Mouse (Mus musculus) neural tube, embryonic 11.5 days (tissue): ENCODE measurements around the gene Map3k11. TPM values are rescaled to one million over a fixed set of nuclear protein-coding genes. Genes with fewer than 3 reads are reported as not detected.

Experiments
- ATAC-seq: fragments of 200-750 bp; cut with Nextera tagmentation; 2 replicates; pipeline ENCODE4 v1.8.0; 2017; ENCODE audit warnings: moderate number of reproducible peaks, mild to moderate bottlenecking, moderate TSS enrichment, moderate library complexity; ENCODE audit not compliant: insufficient read depth, low FRiP score, low TSS enrichment
- DNase-seq: peaks from one replicate; pipeline ENCODE4 v3.0.0-alpha.2; 2015; ENCODE audit warnings: low spot score
- H3K27ac ChIP-seq: fragments of 300-500 bp; sonication (generic); 2 replicates; pipeline ENCODE4 v1.5.1; 2014; ENCODE audit warnings: low read depth, mild to moderate bottlenecking, low read length
- H3K27me3 ChIP-seq: fragments of 300-500 bp; sonication (generic); 2 replicates; pipeline ENCODE4 v1.6.1; 2014; ENCODE audit warnings: mild to moderate bottlenecking, low read length, mixed read lengths; ENCODE audit not compliant: control insufficient read depth, insufficient read depth
- H3K36me3 ChIP-seq: fragments of 300-500 bp; sonication (generic); 2 replicates; pipeline ENCODE4 v1.6.1; 2014; ENCODE audit warnings: mild to moderate bottlenecking, low read length, moderate library complexity, mixed read lengths; ENCODE audit not compliant: control insufficient read depth, insufficient read depth
- H3K4me1 ChIP-seq: fragments of 300-500 bp; sonication (generic); 2 replicates; pipeline ENCODE4 v1.6.1; 2014; ENCODE audit warnings: low read length, mixed read lengths; ENCODE audit not compliant: control insufficient read depth, insufficient read depth
- H3K4me2 ChIP-seq: fragments of 300-500 bp; sonication (generic); 2 replicates; pipeline ENCODE4 v1.6.1; 2014; ENCODE audit warnings: low read depth, mild to moderate bottlenecking, moderate library complexity
- H3K4me3 ChIP-seq: fragments of 300-500 bp; sonication (generic); 2 replicates; pipeline ENCODE4 v1.5.1; 2014; ENCODE audit warnings: low read depth, low read length
- H3K9ac ChIP-seq: fragments of 300-500 bp; sonication (generic); 2 replicates; pipeline ENCODE4 v1.6.1; 2014; ENCODE audit warnings: mild to moderate bottlenecking, low read length
- H3K9me3 ChIP-seq: fragments of 300-500 bp; sonication (generic); 2 replicates; pipeline ENCODE4 v1.6.1; 2016; ENCODE audit warnings: low read length; ENCODE audit not compliant: control insufficient read depth
- WGBS: fragments of 180-500 bp; shearing (Covaris S2); extraction: QIAGEN DNeasy Blood & Tissue Kit; methylation state at CpG from one replicate; pipeline ENCODE4 v1.1.7; 2014; 5-methylcytosine and 5-hydroxymethylcytosine counted together
- polyA plus RNA-seq: library from polyadenylated mRNA; unstranded; fragments of >200 nt; fragmentation: Nextera tagmentation; extraction: Ambion mirVana; gene quantifications from 2 replicates; pipeline ENCODE4 v1.2.1, GENCODE M21; 2014

Map3k11 gene
- polyA plus RNA-seq, 1 experiment from 2014 or later = 22.0 TPM

DNA sequence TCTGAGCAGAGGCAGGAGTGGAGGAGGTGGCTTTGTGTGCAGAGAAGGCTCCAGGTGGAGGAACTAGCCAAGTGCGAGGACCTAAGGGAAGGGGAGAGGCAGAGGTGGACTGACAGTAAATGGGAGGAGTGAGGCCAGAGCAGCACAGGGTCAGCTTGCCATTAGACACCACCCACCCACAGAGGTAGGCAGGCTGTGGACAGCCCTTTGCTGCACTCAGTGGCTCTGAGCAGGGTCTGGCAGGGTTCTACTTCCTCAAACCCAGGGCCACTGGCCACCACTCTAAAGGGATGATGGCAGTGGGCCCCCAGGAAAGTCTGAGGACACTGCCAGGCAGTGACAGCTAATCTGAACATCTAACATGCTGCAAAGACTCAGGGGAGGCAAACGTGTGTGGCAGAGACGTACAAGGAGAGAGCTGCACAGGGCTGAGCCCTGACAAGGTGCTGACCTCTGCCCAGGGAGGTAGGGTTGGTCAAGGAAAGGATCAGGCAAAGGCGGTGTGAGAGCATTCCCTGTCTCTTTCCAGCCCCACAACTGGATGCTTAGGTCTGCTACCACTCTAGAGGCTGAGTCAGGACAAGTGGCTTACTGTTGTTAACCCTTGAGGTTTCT lies 35.5 kb downstream of the Map3k11 start:
- ATAC-seq (no peak), DNase-seq (no peak)
- Histone ChIP-seq H3K27ac (no peak overlapping the region), H3K4me3 (no peak overlapping the region), H3K9ac (no peak overlapping the region), H3K36me3 (peaks cover 12% of the 10 kb centered on the region), H3K9me3 (no peaks in the 10 kb centered on the region), H3K27me3 (no peaks in the 10 kb centered on the region), H3K4me2 (no peak overlapping the region), H3K4me1 (peaks cover 26% of the 10 kb centered on the region)
- WGBS = 75% methylated on average over 4 of the region's 4 CpGs

DNA sequence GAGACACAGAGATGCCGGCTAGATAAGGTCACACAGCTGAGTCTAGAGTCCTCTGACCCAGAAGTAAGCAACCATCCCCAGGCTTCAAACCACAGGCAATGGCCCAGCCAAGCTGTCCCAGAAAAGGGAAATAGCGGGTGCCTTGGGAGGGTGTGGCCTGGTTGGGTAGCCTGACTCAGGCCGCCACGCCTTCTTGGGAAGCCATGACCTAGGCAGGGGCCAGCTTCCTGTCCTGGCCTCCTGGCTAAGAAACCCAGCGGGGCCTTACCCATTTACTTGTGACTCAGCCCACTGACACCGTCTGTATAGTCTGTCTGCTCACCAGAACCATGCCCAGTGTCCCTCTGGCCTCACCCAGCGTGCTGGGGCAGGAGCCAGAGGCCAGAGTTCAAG lies 36.0 kb downstream of the Map3k11 start:
- Histone ChIP-seq H3K27ac (no peak overlapping the region), H3K36me3 (peaks cover 12% of the 10 kb centered on the region), H3K9ac (no peak overlapping the region), H3K4me1 (peaks cover 26% of the 10 kb centered on the region), H3K27me3 (no peaks in the 10 kb centered on the region), H3K4me3 (no peak overlapping the region), H3K4me2 (no peak overlapping the region), H3K9me3 (no peaks in the 10 kb centered on the region)
- no peak for ATAC-seq
- WGBS = 71% methylated on average over 7 of the region's 7 CpGs
- DNase-seq = no peak

DNA sequence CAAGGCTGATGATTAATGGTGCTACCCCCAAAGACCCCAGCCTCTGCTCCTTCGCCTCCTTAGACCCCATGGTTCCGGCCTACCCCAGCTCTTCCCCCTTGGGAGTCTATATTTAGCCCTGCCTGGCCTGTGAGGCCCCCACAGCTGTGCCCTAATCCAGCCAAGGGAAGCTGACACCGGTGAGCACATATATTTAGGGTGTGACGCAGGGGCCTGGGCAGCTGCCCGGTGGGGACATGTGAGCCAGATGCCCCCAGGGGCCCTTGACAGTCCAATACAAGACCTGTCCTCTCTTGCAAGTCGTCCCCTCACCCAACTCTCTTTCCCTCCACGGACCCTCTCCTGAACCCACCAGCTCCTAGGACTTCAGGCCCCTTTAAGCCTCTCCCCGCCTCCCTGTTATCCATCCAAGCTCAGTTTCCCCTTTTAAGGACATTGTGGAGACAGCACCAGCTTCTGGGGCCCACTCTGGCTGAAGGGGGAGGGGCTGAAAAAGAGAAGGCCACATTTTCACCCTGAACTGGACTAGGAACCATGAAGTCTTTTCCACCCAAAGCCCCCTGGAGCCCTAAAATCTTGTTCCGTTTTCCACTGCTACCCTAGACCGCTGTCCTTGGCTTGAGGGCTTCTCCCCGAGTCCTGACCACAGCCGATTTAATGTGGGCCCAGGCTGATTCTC lies 36.6 kb downstream of the Map3k11 start:
- 79% methylated on average over 12 of the region's 12 CpGs for WGBS
- no peak overlapping the region; the same call in 1 of the 2 replicates for H3K9ac ChIP-seq

DNA sequence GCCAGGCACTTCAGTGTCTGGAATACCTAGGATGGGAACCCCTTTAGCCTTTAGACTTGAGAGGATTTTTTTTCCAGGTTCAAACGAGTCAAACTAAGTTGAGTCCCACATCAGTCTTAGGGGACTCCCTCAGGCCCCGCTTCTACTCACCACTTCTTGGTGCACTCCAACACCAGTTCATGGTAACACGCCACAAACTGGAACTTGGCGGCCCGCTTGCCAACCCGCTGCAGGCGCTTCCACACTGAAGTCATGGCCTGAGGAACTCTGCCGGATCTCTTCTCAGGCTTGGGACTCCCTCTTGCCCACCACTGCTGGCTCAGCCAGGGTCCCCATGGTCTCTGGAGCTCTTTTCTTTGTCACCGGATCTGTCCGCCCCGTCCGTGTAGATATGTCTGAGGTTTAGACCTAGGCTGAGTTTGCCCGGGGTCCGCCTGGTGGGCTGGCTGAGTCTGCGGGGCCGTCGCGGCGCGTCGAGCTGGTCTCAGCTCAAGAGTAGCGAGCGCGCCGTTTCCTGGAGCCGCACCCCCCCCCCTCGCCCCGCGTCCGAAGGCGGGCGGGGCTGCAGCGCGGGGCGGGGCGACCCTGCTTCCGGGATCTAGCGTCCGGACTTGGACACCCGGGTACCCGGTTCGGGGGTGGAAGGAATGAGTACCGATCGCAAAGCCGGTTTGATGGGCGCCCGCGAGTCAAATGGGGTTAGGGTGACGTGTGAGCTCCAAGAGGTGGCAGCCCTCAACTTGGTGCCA lies 37.4 kb downstream of the Map3k11 start, which contains the start of gene Ehbp1l1:
TSS of gene Ehbp1l1 (minus strand) at position 551 of the 749 bp plus-strand sequence.
- H3K9me3 ChIP-seq = no peaks in the 10 kb centered on the region
- peaks cover 7% of the 10 kb centered on the region for H3K36me3 ChIP-seq
- H3K4me2 ChIP-seq = peak within 1 kb of the TSS; percentile 50
- peaks cover 39% of the 10 kb centered on the region for H3K4me1 ChIP-seq
- H3K27ac ChIP-seq = no peak within 1 kb of the TSS
- H3K4me3 ChIP-seq = peak within 1 kb of the TSS; percentile 5
- peak within 1 kb of the TSS; percentile 14 for H3K9ac ChIP-seq
- ATAC-seq = no peak
- 13% methylated on average over 48 of the region's 49 CpGs for WGBS
- DNase-seq = peak; percentile 62
- no peaks in the 10 kb centered on the region for H3K27me3 ChIP-seq

More for the DNA sequence above, 36.6 kb downstream of the Map3k11 start:
- no peaks in the 10 kb centered on the region for H3K9me3 ChIP-seq
- peak overlapping the region; percentile 5 for H3K4me3 ChIP-seq
- H3K4me2 ChIP-seq = peak overlapping the region; percentile 50
- H3K27me3 ChIP-seq = no peaks in the 10 kb centered on the region
- H3K27ac ChIP-seq = no peak overlapping the region
- H3K36me3 ChIP-seq = peaks cover 12% of the 10 kb centered on the region
- peaks cover 31% of the 10 kb centered on the region for H3K4me1 ChIP-seq
- ATAC-seq = no peak
- DNase-seq = no peak

DNA sequence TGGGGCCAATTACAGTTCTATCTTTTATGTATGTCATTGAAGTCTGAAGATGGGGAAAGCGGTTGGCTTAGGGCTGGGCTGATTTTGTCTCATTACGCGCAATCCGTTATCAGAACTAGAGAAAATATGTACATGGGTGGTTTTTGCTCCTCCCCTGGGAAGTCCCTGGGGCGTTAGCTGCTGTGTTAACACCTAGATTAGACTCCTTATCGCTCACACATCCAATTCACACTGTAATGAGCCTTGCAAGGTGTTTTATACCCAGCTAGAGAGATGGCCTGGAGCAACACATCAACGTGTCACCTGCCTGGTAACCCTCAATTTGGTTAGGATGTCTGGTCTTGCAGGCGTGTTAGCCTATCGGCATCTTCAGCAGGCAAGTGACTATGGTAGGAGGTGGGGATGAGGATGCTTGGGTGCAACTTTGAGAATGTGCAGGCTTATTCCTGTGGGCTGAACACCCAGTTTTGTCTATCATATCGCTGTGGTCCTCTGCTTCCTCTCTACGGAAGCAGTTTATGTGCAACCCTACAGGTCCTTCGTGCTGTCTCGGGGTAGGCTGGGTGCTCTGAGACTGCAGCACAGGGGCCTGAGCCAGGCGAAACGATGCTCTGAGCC lies 38.5 kb downstream of the Map3k11 start:
- peaks cover 2% of the 10 kb centered on the region; the same call in 1 of the 2 replicates for H3K36me3 ChIP-seq
- H3K27me3 ChIP-seq = no peaks in the 10 kb centered on the region
- WGBS = 81% methylated on average over 15 of the region's 15 CpGs
- no peaks in the 10 kb centered on the region for H3K9me3 ChIP-seq
- H3K4me1 ChIP-seq = peaks cover 42% of the 10 kb centered on the region
- H3K4me3 ChIP-seq = peak overlapping the region; percentile 83
- DNase-seq (no peak), ATAC-seq (no peak)
- peak overlapping the region; percentile 86 for H3K4me2 ChIP-seq
- no peak overlapping the region for H3K27ac ChIP-seq
- H3K9ac ChIP-seq = no peak overlapping the region

DNA sequence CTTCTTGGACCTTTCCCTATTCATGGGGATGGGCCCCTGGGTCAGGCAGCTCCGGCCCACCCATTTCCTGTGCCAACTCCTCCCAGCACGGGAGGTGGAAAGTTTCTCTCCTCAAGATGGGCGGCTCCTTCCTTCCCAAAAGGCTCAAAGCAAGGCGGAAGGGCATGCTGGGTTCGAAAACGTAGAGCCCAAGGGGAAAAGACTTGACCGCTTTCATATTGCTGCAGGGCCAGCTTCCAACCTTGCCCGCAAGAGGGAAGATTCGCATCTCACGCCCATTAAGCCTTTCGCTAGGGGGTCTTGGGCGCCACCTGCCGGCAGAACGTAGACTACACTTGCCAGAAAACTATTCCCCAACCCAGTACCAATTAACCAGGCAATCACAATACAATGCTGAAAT lies 39.2 kb downstream of the Map3k11 start:
- H3K27ac ChIP-seq = no peak overlapping the region
- DNase-seq (peak; percentile 90), ATAC-seq (no peak)
- H3K9ac ChIP-seq = no peak overlapping the region
- peaks cover 42% of the 10 kb centered on the region for H3K4me1 ChIP-seq
- H3K36me3 ChIP-seq = peaks cover 2% of the 10 kb centered on the region; the same call in 1 of the 2 replicates
- no peaks in the 10 kb centered on the region for H3K27me3 ChIP-seq
- peak overlapping the region; percentile 83 for H3K4me3 ChIP-seq
- WGBS = 4% methylated on average over 14 of the region's 14 CpGs
- H3K4me2 ChIP-seq = peak overlapping the region; percentile 86
- no peaks in the 10 kb centered on the region for H3K9me3 ChIP-seq

DNA sequence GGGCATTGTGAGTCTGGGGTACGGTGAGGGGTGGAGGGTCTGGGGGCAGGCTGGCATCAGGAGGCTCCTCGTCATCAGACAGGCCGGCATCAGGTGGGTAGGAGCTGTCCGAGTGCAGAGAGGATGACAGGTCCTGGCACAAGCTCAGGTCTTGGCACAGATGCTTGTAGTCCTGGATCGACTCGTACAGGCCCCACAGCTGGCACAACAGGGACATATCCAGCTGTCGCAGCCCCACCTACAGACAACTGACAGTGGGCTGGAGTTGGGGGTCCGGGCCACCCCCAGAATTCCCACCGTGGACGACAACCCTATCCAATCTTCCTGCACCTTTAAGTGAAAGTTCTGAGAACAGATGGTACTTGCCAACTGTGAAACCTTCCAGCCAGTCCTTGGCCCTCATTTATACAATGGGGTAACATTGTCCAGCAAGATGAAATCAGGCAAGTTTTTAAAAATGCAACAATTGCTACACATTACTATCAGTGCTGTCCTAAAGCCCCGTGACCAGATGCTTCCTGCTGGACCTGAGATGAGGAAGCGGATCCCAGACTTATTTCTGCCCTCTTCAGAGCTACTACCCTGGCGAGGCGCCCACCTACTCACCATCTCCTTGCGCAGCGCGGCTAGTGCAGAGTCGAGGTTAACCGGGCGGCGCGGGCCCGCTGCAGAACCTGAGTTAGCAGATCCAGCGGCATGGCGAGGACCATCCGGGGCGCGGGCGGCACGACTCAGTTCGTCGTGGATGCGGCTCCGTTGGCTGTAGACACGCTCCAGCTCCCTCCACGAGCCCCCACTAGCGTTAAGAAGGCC lies 40.3 kb downstream of the Map3k11 start:
- WGBS = 11% methylated on average over 37 of the region's 37 CpGs
- Histone ChIP-seq H3K4me2 (peak overlapping the region; percentile 86), H3K9ac (peak overlapping the region; percentile 97), H3K27me3 (no peaks in the 10 kb centered on the region), H3K36me3 (peaks cover 2% of the 10 kb centered on the region; the same call in 1 of the 2 replicates), H3K4me3 (peak overlapping the region; percentile 83), H3K4me1 (peaks cover 42% of the 10 kb centered on the region), H3K27ac (peak overlapping the region; percentile 93), H3K9me3 (no peaks in the 10 kb centered on the region)
- peak; percentile 70 for DNase-seq
- ATAC-seq = peak; percentile 49; the same call in 1 of the 2 replicates

DNA sequence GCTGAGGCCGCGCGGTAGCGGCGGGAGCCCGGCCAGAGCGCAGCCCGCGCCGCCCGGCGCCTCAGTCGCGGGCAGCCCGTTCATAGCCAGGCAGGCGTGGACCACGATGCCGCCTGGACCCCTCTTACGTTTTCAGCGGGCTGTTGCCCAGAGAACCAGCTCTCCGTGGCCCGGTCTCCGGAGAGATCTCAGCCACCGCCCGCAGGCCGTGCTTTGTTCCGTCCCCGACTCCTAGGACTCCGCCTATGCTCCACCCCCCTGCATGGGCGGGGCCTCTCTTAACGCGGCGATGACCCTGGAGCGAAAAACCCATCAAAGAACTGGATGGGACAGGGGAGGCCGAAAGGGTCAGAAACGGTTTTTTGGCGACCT lies 40.9 kb downstream of the Map3k11 start, which contains the start of gene Fam89b:
TSS of gene Fam89b (minus strand) at position 210 of the 372 bp plus-strand sequence.
- H3K36me3 ChIP-seq = no peaks in the 10 kb centered on the region
- peak within 1 kb of the TSS; percentile 97 for H3K9ac ChIP-seq
- peak within 1 kb of the TSS; percentile 93 for H3K27ac ChIP-seq
- H3K27me3 ChIP-seq = no peaks in the 10 kb centered on the region
- DNase-seq = peak; percentile 91
- H3K4me3 ChIP-seq = peak within 1 kb of the TSS; percentile 83
- H3K4me2 ChIP-seq = peak within 1 kb of the TSS; percentile 86
- peaks cover 42% of the 10 kb centered on the region for H3K4me1 ChIP-seq
- no peaks in the 10 kb centered on the region for H3K9me3 ChIP-seq
- WGBS = 0% methylated on average over 37 of the region's 37 CpGs
- peak; percentile 77 for ATAC-seq
